Mouse (Mus musculus) liver, embryonic 16.5 days (tissue): Measurements from ENCODE around the gene H2afz. TPM values are rescaled to one million over a fixed set of nuclear protein-coding genes. Genes with fewer than 3 reads are reported as not detected.
"Not testable (repeated sequence)": the region's sequence is repeated elsewhere in the genome, so short reads cannot be mapped to it uniquely, and the experiment has no call there.

Source experiments
- ATAC-seq: fragments of 200-750 bp; cut with Nextera tagmentation; 2 replicates; pipeline ENCODE4 v1.8.0; 2017; ENCODE audit warnings: low read depth, mild to moderate bottlenecking, moderate number of reproducible peaks, moderate library complexity
- H3K27ac ChIP-seq: fragments of 300-500 bp; sonication (generic); 2 replicates; pipeline ENCODE4 v1.5.1; 2014; ENCODE audit warnings: mild to moderate bottlenecking, low read length
- H3K27me3 ChIP-seq: fragments of 300-500 bp; sonication (generic); 2 replicates; pipeline ENCODE4 v1.6.1; 2014; ENCODE audit warnings: low read depth, low read length, mixed read lengths; ENCODE audit not compliant: control insufficient read depth, insufficient read depth
- H3K36me3 ChIP-seq: fragments of 300-500 bp; sonication (generic); 2 replicates; pipeline ENCODE4 v1.6.1; 2014; ENCODE audit warnings: mild to moderate bottlenecking; ENCODE audit not compliant: control insufficient read depth, insufficient read depth
- H3K4me1 ChIP-seq: fragments of 300-500 bp; sonication (generic); 2 replicates; pipeline ENCODE4 v1.6.1; 2014; ENCODE audit warnings: low read depth, low read length, mixed read lengths; ENCODE audit not compliant: control insufficient read depth
- H3K4me2 ChIP-seq: fragments of 300-500 bp; sonication (generic); 2 replicates; pipeline ENCODE4 v1.6.1; 2014; ENCODE audit warnings: low read depth, low read length, mixed read lengths
- H3K4me3 ChIP-seq: fragments of 300-500 bp; sonication (generic); 2 replicates; pipeline ENCODE4 v1.5.1; 2014; ENCODE audit warnings: low read depth, mild to moderate bottlenecking, low read length
- H3K9ac ChIP-seq: fragments of 300-500 bp; sonication (generic); 2 replicates; pipeline ENCODE4 v1.6.1; 2014; ENCODE audit warnings: low read depth, low read length
- H3K9me3 ChIP-seq: fragments of 300-500 bp; sonication (generic); replicated peaks from 2 replicates; pipeline ENCODE4 v1.6.1; 2016; ENCODE audit warnings: low read length; ENCODE audit not compliant: control insufficient read depth
- WGBS: fragments of 180-500 bp; shearing (Covaris S2); extraction: QIAGEN DNeasy Blood & Tissue Kit; methylation state at CpG from one replicate; pipeline ENCODE4 v1.1.7; 2014; ENCODE audit not compliant: insufficient replicate concordance; 5-methylcytosine and 5-hydroxymethylcytosine counted together
- polyA plus RNA-seq: library from polyadenylated mRNA; unstranded; fragments of >200 nt; fragmentation: Nextera tagmentation; extraction: Ambion mirVana; gene quantifications from 2 replicates; pipeline ENCODE4 v1.2.1, GENCODE M21; 2015

Gene H2afz
- polyA plus RNA-seq, 1 experiment from 2014 or later, result 801 TPM

GRCm38 (mm10) chr3:137893789-137894188, 29.5 kb downstream of the H2afz start:
- no peak for ATAC-seq

GRCm38 (mm10) chr3:137895196-137895595, 30.9 kb downstream of the H2afz start:
- H3K9ac ChIP-seq, result no peak overlapping the region
- H3K4me2 ChIP-seq, result no peak overlapping the region
- 72% methylated on average over 3 of the region's 3 CpGs for WGBS
- no peak overlapping the region for H3K4me3 ChIP-seq
- no peak overlapping the region for H3K27ac ChIP-seq
- no peaks in the 10 kb centered on the region for H3K9me3 ChIP-seq
- H3K4me1 ChIP-seq, result no peaks in the 10 kb centered on the region
- H3K36me3 ChIP-seq, result no peaks in the 10 kb centered on the region; the same call in 1 of the 2 replicates
- ATAC-seq, result no peak
- no peaks in the 10 kb centered on the region for H3K27me3 ChIP-seq

More at GRCm38 (mm10) chr3:137893789-137894188, 29.5 kb downstream of the H2afz start:
- WGBS, result 65% methylated on average over 4 of the region's 4 CpGs
- Histone ChIP-seq H3K36me3 (no peaks in the 10 kb centered on the region; the same call in 1 of the 2 replicates), H3K27ac (no peak overlapping the region), H3K4me2 (no peak overlapping the region), H3K9me3 (no peaks in the 10 kb centered on the region), H3K9ac (no peak overlapping the region), H3K4me3 (no peak overlapping the region), H3K4me1 (no peaks in the 10 kb centered on the region; the same call in 1 of the 2 replicates), H3K27me3 (no peaks in the 10 kb centered on the region)

GRCm38 (mm10) chr3:137896386-137896785, 32.1 kb downstream of the H2afz start:
- no peaks in the 10 kb centered on the region; the same call in 1 of the 2 replicates for H3K36me3 ChIP-seq
- H3K4me2 ChIP-seq, result no peak overlapping the region
- H3K9me3 ChIP-seq, result no peaks in the 10 kb centered on the region
- H3K4me1 ChIP-seq, result no peaks in the 10 kb centered on the region
- no peak overlapping the region for H3K4me3 ChIP-seq
- H3K9ac ChIP-seq, result no peak overlapping the region
- no peak overlapping the region for H3K27ac ChIP-seq
- WGBS, result 76% methylated on average over 4 of the region's 4 CpGs
- ATAC-seq, result no peak
- no peaks in the 10 kb centered on the region for H3K27me3 ChIP-seq

GRCm38 (mm10) chr3:137896867-137897266, 32.6 kb downstream of the H2afz start:
- no peaks in the 10 kb centered on the region for H3K4me1 ChIP-seq
- H3K4me2 ChIP-seq, result no peak overlapping the region
- WGBS, result 75% methylated on average over 3 of the region's 3 CpGs
- H3K27ac ChIP-seq, result no peak overlapping the region
- no peaks in the 10 kb centered on the region; the same call in 1 of the 2 replicates for H3K36me3 ChIP-seq
- no peaks in the 10 kb centered on the region for H3K27me3 ChIP-seq
- no peak overlapping the region for H3K4me3 ChIP-seq
- ATAC-seq, result no peak
- H3K9ac ChIP-seq, result no peak overlapping the region
- H3K9me3 ChIP-seq, result no peaks in the 10 kb centered on the region

- Histone ChIP-seq H3K9ac (no peak overlapping the region), H3K4me2 (no peak overlapping the region), H3K36me3 (no peaks in the 10 kb centered on the region; the same call in 1 of the 2 replicates), H3K4me1 (no peaks in the 10 kb centered on the region), H3K9me3 (no peaks in the 10 kb centered on the region), H3K27me3 (no peaks in the 10 kb centered on the region), H3K4me3 (no peak overlapping the region), H3K27ac (no peak overlapping the region)
- no peak for ATAC-seq
- WGBS, result 54% methylated on average over 5 of the region's 5 CpGs
These were observed 33.4 kb downstream of the H2afz start for GRCm38 (mm10) chr3:137897685-137898084.

GRCm38 (mm10) chr3:137900149-137900548, 35.9 kb downstream of the H2afz start:
- H3K27ac ChIP-seq, result no peak overlapping the region
- H3K27me3 ChIP-seq, result no peaks in the 10 kb centered on the region
- WGBS, result 75% methylated on average over 10 of the region's 10 CpGs
- no peak overlapping the region for H3K9ac ChIP-seq
- H3K36me3 ChIP-seq, result no peaks in the 10 kb centered on the region; the same call in 1 of the 2 replicates
- no peak for ATAC-seq
- no peak overlapping the region for H3K4me3 ChIP-seq
- no peaks in the 10 kb centered on the region for H3K4me1 ChIP-seq
- no peaks in the 10 kb centered on the region for H3K9me3 ChIP-seq
- no peak overlapping the region for H3K4me2 ChIP-seq

GRCm38 (mm10) chr3:137913093-137913492, 48.8 kb downstream of the H2afz start:
- H3K27me3 ChIP-seq, result no peaks in the 10 kb centered on the region
- WGBS, result 41% methylated on average over 2 of the region's 2 CpGs
- H3K4me3 ChIP-seq, result no peak overlapping the region
- H3K4me1 ChIP-seq, result peaks cover 6% of the 10 kb centered on the region
- ATAC-seq, result peak; percentile 68
- no peak overlapping the region for H3K27ac ChIP-seq
- no peak overlapping the region for H3K9ac ChIP-seq
- no peaks in the 10 kb centered on the region; the same call in 1 of the 2 replicates for H3K36me3 ChIP-seq
- no peak overlapping the region for H3K4me2 ChIP-seq
- no peaks in the 10 kb centered on the region for H3K9me3 ChIP-seq

GRCm38 (mm10) chr3:137914567-137914966, 50.3 kb downstream of the H2afz start:
- not testable (repeated sequence) for H3K36me3 ChIP-seq, ATAC-seq, H3K9ac ChIP-seq, H3K4me2 ChIP-seq, H3K4me3 ChIP-seq, H3K9me3 ChIP-seq, H3K27me3 ChIP-seq, H3K27ac ChIP-seq
- no CpG with 5 or more reads among the region's 1 CpGs for WGBS
- peaks cover 12% of the 10 kb centered on the region for H3K4me1 ChIP-seq
